Mouse (Mus musculus): ENCODE data around the gene Atp1a3. TPM values are rescaled to one million over a fixed set of nuclear protein-coding genes. Genes with fewer than 3 reads are reported as not detected.

The Atp1a3 gene
- polyA plus RNA-seq, 1 experiment from 2014 or later, result 36.3 TPM

- DNase-seq (ENCODE audit: low spot score), result no peak
- H3K36me3 ChIP-seq (ENCODE audit: control insufficient read depth, insufficient read depth, low read length), result no peaks in the 10 kb centered on the region
- H3K4me2 ChIP-seq (ENCODE audit: low read depth, low read length, severe bottlenecking), result no peak overlapping the region
Measured at GRCm38 (mm10) chr7:24993081-24993480, 12.7 kb downstream of the Atp1a3 start.

GRCm38 (mm10) chr7:24990478-24990877 lies 15.3 kb downstream of the Atp1a3 start:
- DNase-seq (ENCODE audit: low spot score) (no peak), ATAC-seq (replicated peaks; ENCODE audit: low FRiP score) (no peak)
- Histone ChIP-seq H3K9me3 (ENCODE audit: control insufficient read depth, low read length) (no peaks in the 10 kb centered on the region), H3K36me3 (ENCODE audit: control insufficient read depth, insufficient read depth, low read length) (no peaks in the 10 kb centered on the region), H3K4me3 (ENCODE audit: low read depth, low read length) (no peak overlapping the region), H3K4me1 (replicated peaks; ENCODE audit: control insufficient read depth, insufficient read depth, low read length) (no peaks in the 10 kb centered on the region), H3K27me3 (ENCODE audit: control insufficient read depth, insufficient read depth, low read length) (no peaks in the 10 kb centered on the region), H3K9ac (ENCODE audit: low read length) (no peak overlapping the region), H3K27ac (ENCODE audit: low read depth, low read length) (no peak overlapping the region), H3K4me2 (ENCODE audit: low read depth, low read length, severe bottlenecking) (no peak overlapping the region)
- WGBS, result 86% methylated on average over 8 of the region's 8 CpGs

More at GRCm38 (mm10) chr7:24993081-24993480, 12.7 kb downstream of the Atp1a3 start:
- WGBS, result 81% methylated on average over 6 of the region's 6 CpGs
- Histone ChIP-seq H3K27me3 (ENCODE audit: control insufficient read depth, insufficient read depth, low read length) (no peaks in the 10 kb centered on the region), H3K4me1 (replicated peaks; ENCODE audit: control insufficient read depth, insufficient read depth, low read length) (no peaks in the 10 kb centered on the region), H3K4me3 (ENCODE audit: low read depth, low read length) (no peak overlapping the region), H3K27ac (ENCODE audit: low read depth, low read length) (no peak overlapping the region), H3K9me3 (ENCODE audit: control insufficient read depth, low read length) (no peaks in the 10 kb centered on the region), H3K9ac (ENCODE audit: low read length) (no peak overlapping the region)
- no peak for ATAC-seq (replicated peaks; ENCODE audit: low FRiP score)

GRCm38 (mm10) chr7:24987941-24988340 lies 17.8 kb downstream of the Atp1a3 start:
- H3K27me3 ChIP-seq (ENCODE audit: control insufficient read depth, insufficient read depth, low read length), result no peaks in the 10 kb centered on the region
- no peak overlapping the region for H3K4me2 ChIP-seq (ENCODE audit: low read depth, low read length, severe bottlenecking)
- ATAC-seq (replicated peaks; ENCODE audit: low FRiP score) (no peak), DNase-seq (ENCODE audit: low spot score) (no peak)
- H3K4me3 ChIP-seq (ENCODE audit: low read depth, low read length), result no peak overlapping the region
- H3K36me3 ChIP-seq (ENCODE audit: control insufficient read depth, insufficient read depth, low read length), result no peaks in the 10 kb centered on the region
- no peak overlapping the region for H3K9ac ChIP-seq (ENCODE audit: low read length)
- no peak overlapping the region for H3K27ac ChIP-seq (ENCODE audit: low read depth, low read length)
- H3K9me3 ChIP-seq (ENCODE audit: control insufficient read depth, low read length), result no peaks in the 10 kb centered on the region
- no peaks in the 10 kb centered on the region for H3K4me1 ChIP-seq (replicated peaks; ENCODE audit: control insufficient read depth, insufficient read depth, low read length)
- WGBS, result 88% methylated on average over 14 of the region's 14 CpGs

GRCm38 (mm10) chr7:24985799-24986198 lies 20.0 kb downstream of the Atp1a3 start:
- H3K36me3 ChIP-seq (ENCODE audit: control insufficient read depth, insufficient read depth, low read length), result no peaks in the 10 kb centered on the region
- H3K4me3 ChIP-seq (ENCODE audit: low read depth, low read length), result no peak overlapping the region
- no peak overlapping the region for H3K9ac ChIP-seq (ENCODE audit: low read length)
- ATAC-seq (replicated peaks; ENCODE audit: low FRiP score), result no peak
- no peak overlapping the region for H3K4me2 ChIP-seq (ENCODE audit: low read depth, low read length, severe bottlenecking)
- no peak overlapping the region for H3K27ac ChIP-seq (ENCODE audit: low read depth, low read length)
- H3K27me3 ChIP-seq (ENCODE audit: control insufficient read depth, insufficient read depth, low read length), result no peaks in the 10 kb centered on the region
- H3K9me3 ChIP-seq (ENCODE audit: control insufficient read depth, low read length), result no peaks in the 10 kb centered on the region
- no peaks in the 10 kb centered on the region for H3K4me1 ChIP-seq (replicated peaks; ENCODE audit: control insufficient read depth, insufficient read depth, low read length)
- DNase-seq (ENCODE audit: low spot score), result no peak
- WGBS, result 69% methylated on average over 5 of the region's 5 CpGs

- H3K27ac ChIP-seq (ENCODE audit: low read depth, low read length), result no peak overlapping the region
- no peak overlapping the region for H3K9ac ChIP-seq (ENCODE audit: low read length)
- no peaks in the 10 kb centered on the region for H3K27me3 ChIP-seq (ENCODE audit: control insufficient read depth, insufficient read depth, low read length)
- whole genome bisulfite sequencing, result 91% methylated on average over 2 of the region's 2 CpGs
- no peak overlapping the region for H3K4me2 ChIP-seq (ENCODE audit: low read depth, low read length, severe bottlenecking)
- ATAC-seq (replicated peaks; ENCODE audit: low FRiP score) (no peak), DNase-seq (ENCODE audit: low spot score) (no peak)
- no peaks in the 10 kb centered on the region for H3K36me3 ChIP-seq (ENCODE audit: control insufficient read depth, insufficient read depth, low read length)
- H3K9me3 ChIP-seq (ENCODE audit: control insufficient read depth, low read length), result no peaks in the 10 kb centered on the region
- H3K4me1 ChIP-seq (replicated peaks; ENCODE audit: control insufficient read depth, insufficient read depth, low read length), result no peaks in the 10 kb centered on the region
- no peak overlapping the region for H3K4me3 ChIP-seq (ENCODE audit: low read depth, low read length)
Measured at GRCm38 (mm10) chr7:24984307-24984706, 21.5 kb downstream of the Atp1a3 start.

GRCm38 (mm10) chr7:24983396-24983795 lies 22.4 kb downstream of the Atp1a3 start:
- ATAC-seq (replicated peaks; ENCODE audit: low FRiP score) (no peak), DNase-seq (ENCODE audit: low spot score) (no peak)
- Histone ChIP-seq H3K4me3 (ENCODE audit: low read depth, low read length) (no peak overlapping the region), H3K9ac (ENCODE audit: low read length) (no peak overlapping the region), H3K27me3 (ENCODE audit: control insufficient read depth, insufficient read depth, low read length) (no peaks in the 10 kb centered on the region), H3K27ac (ENCODE audit: low read depth, low read length) (no peak overlapping the region), H3K36me3 (ENCODE audit: control insufficient read depth, insufficient read depth, low read length) (no peaks in the 10 kb centered on the region), H3K9me3 (ENCODE audit: control insufficient read depth, low read length) (no peaks in the 10 kb centered on the region), H3K4me1 (replicated peaks; ENCODE audit: control insufficient read depth, insufficient read depth, low read length) (no peaks in the 10 kb centered on the region), H3K4me2 (ENCODE audit: low read depth, low read length, severe bottlenecking) (no peak overlapping the region)
- 86% methylated on average over 5 of the region's 5 CpGs for WGBS

- no peaks in the 10 kb centered on the region for H3K4me1 ChIP-seq (replicated peaks; ENCODE audit: control insufficient read depth, insufficient read depth, low read length)
- DNase-seq (ENCODE audit: low spot score), result no peak
- no peak overlapping the region for H3K27ac ChIP-seq (ENCODE audit: low read depth, low read length)
- ATAC-seq (replicated peaks; ENCODE audit: low FRiP score), result no peak
- no peak overlapping the region for H3K9ac ChIP-seq (ENCODE audit: low read length)
- no peak overlapping the region for H3K4me3 ChIP-seq (ENCODE audit: low read depth, low read length)
- no peaks in the 10 kb centered on the region for H3K27me3 ChIP-seq (ENCODE audit: control insufficient read depth, insufficient read depth, low read length)
- no peaks in the 10 kb centered on the region for H3K9me3 ChIP-seq (ENCODE audit: control insufficient read depth, low read length)
- H3K4me2 ChIP-seq (ENCODE audit: low read depth, low read length, severe bottlenecking), result no peak overlapping the region
- H3K36me3 ChIP-seq (ENCODE audit: control insufficient read depth, insufficient read depth, low read length), result no peaks in the 10 kb centered on the region
- WGBS, result 84% methylated on average over 7 of the region's 7 CpGs
Measured at GRCm38 (mm10) chr7:24980439-24980838, 25.3 kb downstream of the Atp1a3 start.

GRCm38 (mm10) chr7:24978781-24979180 lies 27.0 kb downstream of the Atp1a3 start:
- H3K27me3 ChIP-seq (ENCODE audit: control insufficient read depth, insufficient read depth, low read length), result no peaks in the 10 kb centered on the region
- ATAC-seq (replicated peaks; ENCODE audit: low FRiP score), result no peak

GRCm38 (mm10) chr7:24974893-24975595 lies 30.7 kb downstream of the Atp1a3 start:
- no peaks in the 10 kb centered on the region; the same call in 1 of the 2 replicates for H3K4me1 ChIP-seq (replicated peaks; ENCODE audit: control insufficient read depth, insufficient read depth, low read length)
- no peak overlapping the region for H3K4me3 ChIP-seq (ENCODE audit: low read depth, low read length)
- H3K9ac ChIP-seq (ENCODE audit: low read length), result no peak overlapping the region
- ATAC-seq (replicated peaks; ENCODE audit: low FRiP score) (no peak), DNase-seq (ENCODE audit: low spot score) (no peak)
- H3K27me3 ChIP-seq (ENCODE audit: control insufficient read depth, insufficient read depth, low read length), result no peaks in the 10 kb centered on the region
- no peaks in the 10 kb centered on the region for H3K36me3 ChIP-seq (ENCODE audit: control insufficient read depth, insufficient read depth, low read length)
- no peaks in the 10 kb centered on the region for H3K9me3 ChIP-seq (ENCODE audit: control insufficient read depth, low read length)
- WGBS, result 30% methylated on average over 9 of the region's 9 CpGs
- H3K4me2 ChIP-seq (ENCODE audit: low read depth, low read length, severe bottlenecking), result no peak overlapping the region
- H3K27ac ChIP-seq (ENCODE audit: low read depth, low read length), result no peak overlapping the region

More at GRCm38 (mm10) chr7:24978781-24979180, 27.0 kb downstream of the Atp1a3 start:
- Histone ChIP-seq H3K4me3 (ENCODE audit: low read depth, low read length) (no peak overlapping the region), H3K4me1 (replicated peaks; ENCODE audit: control insufficient read depth, insufficient read depth, low read length) (no peaks in the 10 kb centered on the region), H3K36me3 (ENCODE audit: control insufficient read depth, insufficient read depth, low read length) (no peaks in the 10 kb centered on the region), H3K9ac (ENCODE audit: low read length) (no peak overlapping the region), H3K4me2 (ENCODE audit: low read depth, low read length, severe bottlenecking) (no peak overlapping the region), H3K9me3 (ENCODE audit: control insufficient read depth, low read length) (no peaks in the 10 kb centered on the region), H3K27ac (ENCODE audit: low read depth, low read length) (no peak overlapping the region)
- DNase-seq (ENCODE audit: low spot score), result no peak
- 83% methylated on average over 7 of the region's 7 CpGs for WGBS
